Mouse (Mus musculus) myocyte (in vitro differentiated cells): ENCODE measurements around the gene Tub. TPM values are rescaled to one million over a fixed set of nuclear protein-coding genes. Genes with fewer than 3 reads are reported as not detected.

ENCODE experiments used
- H3K27me3 ChIP-seq: one replicate; pipeline ENCODE4 v1.6.1; 2011; ENCODE audit not compliant: control insufficient read depth, insufficient read depth, insufficient read length
- H3K36me3 ChIP-seq: one replicate; pipeline ENCODE4 v1.6.1; 2011; ENCODE audit not compliant: control insufficient read depth, insufficient read depth
- H3K4me2 ChIP-seq: one replicate; pipeline ENCODE4 v1.6.1; 2011; ENCODE audit warnings: low read depth, control low read depth
- H3K4me3 ChIP-seq: one replicate; pipeline ENCODE4 v1.5.1; 2011; ENCODE audit warnings: mild to moderate bottlenecking, control low read depth, moderate library complexity
- H3K79me2 ChIP-seq: one replicate; pipeline ENCODE4 v1.6.1; 2011; ENCODE audit not compliant: control insufficient read depth, insufficient read depth
- H3ac ChIP-seq: one replicate; pipeline ENCODE4 v1.6.1; 2011; ENCODE audit not compliant: control insufficient read depth, insufficient read length
- CEBPB ChIP-seq: IDR thresholded peaks from 2 replicates; pipeline ENCODE4 v1.6.1; 2011; ENCODE audit warnings: mild to moderate bottlenecking, moderate library complexity; ENCODE audit not compliant: poor library complexity, insufficient read depth, severe bottlenecking
- E2F4 ChIP-seq: IDR thresholded peaks from one replicate; pipeline ENCODE4 v1.6.1; 2011; ENCODE audit warnings: mild to moderate bottlenecking, control low read depth, moderate library complexity; ENCODE audit not compliant: insufficient read depth
- MAX ChIP-seq: IDR thresholded peaks from one replicate; pipeline ENCODE4 v1.6.1; 2011; ENCODE audit warnings: low read depth, mild to moderate bottlenecking, control low read depth
- MYOD1 ChIP-seq, 3 experiments: IDR thresholded peaks; one replicate each; pipeline ENCODE4 v1.6.1; 2011; ENCODE audit warnings: control low read depth in 2 of 3, low read depth in 2 of 3, mild to moderate bottlenecking in 2 of 3, moderate library complexity in 1 of 3; ENCODE audit not compliant: insufficient read length in 2 of 3, control insufficient read depth in 1 of 3
- MYOG ChIP-seq, 3 experiments: IDR thresholded peaks; one replicate each; pipeline ENCODE4 v1.6.1; 2011; ENCODE audit warnings: control low read depth in 2 of 3, low read depth in 2 of 3, mild to moderate bottlenecking in 2 of 3; ENCODE audit not compliant: insufficient read length in 2 of 3, control insufficient read depth in 1 of 3, insufficient read depth in 1 of 3
- POLR2A ChIP-seq: IDR thresholded peaks from one replicate; pipeline ENCODE4 v1.6.1; 2011; ENCODE audit warnings: low read depth, mild to moderate bottlenecking, control low read depth, moderate library complexity; ENCODE audit not compliant: insufficient read length
- POLR2AphosphoS2 ChIP-seq: IDR thresholded peaks from one replicate; pipeline ENCODE4 v1.6.1; 2011; ENCODE audit warnings: low read depth, control low read depth; ENCODE audit not compliant: insufficient read length
- REST ChIP-seq: IDR thresholded peaks from one replicate; pipeline ENCODE4 v1.6.1; 2011; ENCODE audit warnings: mild to moderate bottlenecking, control low read depth, moderate library complexity; ENCODE audit not compliant: insufficient read depth, insufficient read length
- SRF ChIP-seq: IDR thresholded peaks from one replicate; pipeline ENCODE4 v1.6.1; 2011; ENCODE audit warnings: low read depth; ENCODE audit not compliant: control insufficient read depth, insufficient read length
- TCF12 ChIP-seq: IDR thresholded peaks from one replicate; pipeline ENCODE4 v1.6.1; 2011; ENCODE audit warnings: mild to moderate bottlenecking, control low read depth; ENCODE audit not compliant: poor library complexity, insufficient read depth, severe bottlenecking
- TCF3 ChIP-seq: IDR thresholded peaks from one replicate; pipeline ENCODE4 v1.6.1; 2011; ENCODE audit warnings: low read depth, control low read depth; ENCODE audit not compliant: insufficient read length
- USF1 ChIP-seq: IDR thresholded peaks from one replicate; pipeline ENCODE4 v1.6.1; 2011; ENCODE audit warnings: low read depth, mild to moderate bottlenecking, control low read depth, moderate library complexity
- polyA plus RNA-seq: library from polyadenylated mRNA; unstranded; fragments of >200 nt; fragmentation: generic; extraction: Trizol; gene quantifications from one replicate; pipeline ENCODE4 v1.2.1, GENCODE M21; 2012; ENCODE audit warnings: missing spikeins

The Tub gene
- not detected for polyA plus RNA-seq

- Histone ChIP-seq H3K36me3 (no peaks in the 10 kb centered on the region), H3K4me3 (no peak within 1 kb of the TSS), H3ac (no peak within 1 kb of the TSS), H3K79me2 (no peaks in the 10 kb centered on the region), H3K4me2 (no peak within 1 kb of the TSS), H3K27me3 (peaks cover 13% of the 10 kb centered on the region)
- no peak for TF ChIP-seq MYOD1 (IDR thresholded peaks at IDR 0.05; ENCODE audit: control insufficient read depth in 1 of 3, insufficient read length in 2 of 3, low read depth in 2 of 3)
- no peak for TF ChIP-seq CEBPB
- TF ChIP-seq TCF3 = no peak
These were observed at the start of gene Tub for GRCm38 (mm10) chr7:108950312-108950761. Gene Tub (plus strand): TSS chr7:108950338.

GRCm38 (mm10) chr7:108903969-108904368 lies 46.2 kb upstream of the Tub start:
- TF ChIP-seq USF1 = no peak
- TF ChIP-seq TCF12 = no peak
- no peak for TF ChIP-seq MAX
- TF ChIP-seq CEBPB = no peak
- no peak for TF ChIP-seq MYOG (IDR thresholded peaks at IDR 0.05; ENCODE audit: control insufficient read depth in 1 of 3, insufficient read depth in 1 of 3, insufficient read length in 2 of 3, low read depth in 2 of 3)
- TF ChIP-seq POLR2A = no peak
- TF ChIP-seq SRF = no peak
- TF ChIP-seq TCF3 = no peak
- no peak for TF ChIP-seq POLR2AphosphoS2
- no peak for TF ChIP-seq REST
- TF ChIP-seq E2F4 = no peak
- TF ChIP-seq MYOD1 (IDR thresholded peaks at IDR 0.05; ENCODE audit: control insufficient read depth in 1 of 3, insufficient read length in 2 of 3, low read depth in 2 of 3) = no peak
- Histone ChIP-seq H3ac (no peak overlapping the region), H3K27me3 (no peaks in the 10 kb centered on the region), H3K4me3 (no peak overlapping the region), H3K4me2 (no peak overlapping the region), H3K79me2 (no peaks in the 10 kb centered on the region), H3K36me3 (no peaks in the 10 kb centered on the region)

GRCm38 (mm10) chr7:108927043-108927442 lies 23.1 kb upstream of the Tub start:
- Histone ChIP-seq H3K4me2 (no peak overlapping the region), H3K79me2 (no peaks in the 10 kb centered on the region), H3K27me3 (no peaks in the 10 kb centered on the region), H3ac (no peak overlapping the region), H3K36me3 (no peaks in the 10 kb centered on the region), H3K4me3 (no peak overlapping the region)
- TF ChIP-seq MYOD1 (IDR thresholded peaks at IDR 0.05; ENCODE audit: control insufficient read depth in 1 of 3, insufficient read length in 2 of 3, low read depth in 2 of 3) (no peak), MYOG (IDR thresholded peaks at IDR 0.05; ENCODE audit: control insufficient read depth in 1 of 3, insufficient read depth in 1 of 3, insufficient read length in 2 of 3, low read depth in 2 of 3) (no peak), SRF (no peak), POLR2AphosphoS2 (no peak), USF1 (no peak), REST (no peak), CEBPB (no peak), POLR2A (no peak), E2F4 (no peak), MAX (no peak), TCF3 (no peak), TCF12 (no peak)

- no peaks in the 10 kb centered on the region for H3K27me3 ChIP-seq
- H3ac ChIP-seq = no peak overlapping the region
- no peak overlapping the region for H3K4me2 ChIP-seq
- no peaks in the 10 kb centered on the region for H3K79me2 ChIP-seq
- no peak for TF ChIP-seq MYOG (IDR thresholded peaks at IDR 0.05; ENCODE audit: control insufficient read depth in 1 of 3, insufficient read depth in 1 of 3, insufficient read length in 2 of 3, low read depth in 2 of 3)
- no peak for TF ChIP-seq POLR2A
- no peak for TF ChIP-seq E2F4
- TF ChIP-seq USF1 = no peak
- no peak for TF ChIP-seq MAX
- no peaks in the 10 kb centered on the region for H3K36me3 ChIP-seq
- no peak overlapping the region for H3K4me3 ChIP-seq
These were observed 21.6 kb upstream of the Tub start for GRCm38 (mm10) chr7:108928280-108929188.

GRCm38 (mm10) chr7:108929726-108930393 lies 20.3 kb upstream of the Tub start, which contains the start of gene Nlrp10:
Gene Nlrp10 (minus strand): TSS chr7:108930178.
- Histone ChIP-seq H3ac (no peak within 1 kb of the TSS), H3K4me3 (no peak within 1 kb of the TSS), H3K4me2 (no peak within 1 kb of the TSS), H3K27me3 (no peaks in the 10 kb centered on the region), H3K79me2 (peaks cover 4% of the 10 kb centered on the region), H3K36me3 (no peaks in the 10 kb centered on the region)
- no peak for TF ChIP-seq MYOG (IDR thresholded peaks at IDR 0.05; ENCODE audit: control insufficient read depth in 1 of 3, insufficient read depth in 1 of 3, insufficient read length in 2 of 3, low read depth in 2 of 3)
- no peak for TF ChIP-seq CEBPB
- no peak for TF ChIP-seq REST
- no peak for TF ChIP-seq SRF
- TF ChIP-seq POLR2AphosphoS2 = no peak
- no peak for TF ChIP-seq E2F4
- TF ChIP-seq TCF3 = no peak
- no peak for TF ChIP-seq MYOD1 (IDR thresholded peaks at IDR 0.05; ENCODE audit: control insufficient read depth in 1 of 3, insufficient read length in 2 of 3, low read depth in 2 of 3)
- no peak for TF ChIP-seq MAX
- TF ChIP-seq POLR2A = no peak
- TF ChIP-seq TCF12 = no peak
- no peak for TF ChIP-seq USF1
